Mouse (Mus musculus): ENCODE measurements at regions not wholly inside any gene's neighbourhood (a gene's known extent, or its start where the extent isn't known, plus 50 kb on each side); places are given as distances from the start of the nearest gene placed in this dataset.

GRCm38 (mm10) chr9:67610696-67611095, 51.2 kb upstream of the Tln2 start:
- H3K4me3 ChIP-seq (replicated peaks; ENCODE audit: low read length) = no peak overlapping the region
- no peaks in the 10 kb centered on the region for H3K9me3 ChIP-seq (ENCODE audit: control insufficient read depth, low read length)
- no peak for ATAC-seq (ENCODE audit: low FRiP score)
- H3K36me3 ChIP-seq (replicated peaks; ENCODE audit: control insufficient read depth, insufficient read depth) = no peaks in the 10 kb centered on the region
- H3K27me3 ChIP-seq (ENCODE audit: control insufficient read depth, insufficient read depth, low read length) = no peaks in the 10 kb centered on the region
- no peak overlapping the region for H3K4me2 ChIP-seq (replicated peaks)
- no peak overlapping the region for H3K27ac ChIP-seq
- H3K4me1 ChIP-seq (replicated peaks; ENCODE audit: control insufficient read depth, insufficient read depth, low read length) = no peaks in the 10 kb centered on the region
- H3K9ac ChIP-seq = no peak overlapping the region
- 96% methylated on average over 6 of the region's 6 CpGs for WGBS
- DNase-seq (ENCODE audit: low spot score) = no peak

- Histone ChIP-seq H3K9me3 (ENCODE audit: control insufficient read depth, low read length) (no peaks in the 10 kb centered on the region), H3K4me3 (replicated peaks; ENCODE audit: low read length) (no peak overlapping the region), H3K27me3 (ENCODE audit: control insufficient read depth, insufficient read depth, low read length) (no peaks in the 10 kb centered on the region), H3K36me3 (replicated peaks; ENCODE audit: control insufficient read depth, insufficient read depth) (no peaks in the 10 kb centered on the region), H3K9ac (no peak overlapping the region), H3K27ac (no peak overlapping the region), H3K4me1 (replicated peaks; ENCODE audit: control insufficient read depth, insufficient read depth, low read length) (no peaks in the 10 kb centered on the region), H3K4me2 (replicated peaks) (no peak overlapping the region)
- DNase-seq (ENCODE audit: low spot score) = no peak
- ATAC-seq (ENCODE audit: low FRiP score) = no peak
- 89% methylated on average over 6 of the region's 6 CpGs for WGBS
Observed at GRCm38 (mm10) chr9:67611676-67612075, 52.2 kb upstream of the Tln2 start.

GRCm38 (mm10) chr9:67612101-67612500, 52.6 kb upstream of the Tln2 start:
- Histone ChIP-seq H3K4me2 (replicated peaks) (no peak overlapping the region), H3K9ac (no peak overlapping the region), H3K27me3 (ENCODE audit: control insufficient read depth, insufficient read depth, low read length) (no peaks in the 10 kb centered on the region), H3K9me3 (ENCODE audit: control insufficient read depth, low read length) (no peaks in the 10 kb centered on the region), H3K4me1 (replicated peaks; ENCODE audit: control insufficient read depth, insufficient read depth, low read length) (0 out of 2 replicates have a peak, but pooled peaks cover under 1% of the 10 kb centered on the region), H3K36me3 (replicated peaks; ENCODE audit: control insufficient read depth, insufficient read depth) (no peaks in the 10 kb centered on the region), H3K4me3 (replicated peaks; ENCODE audit: low read length) (no peak overlapping the region), H3K27ac (no peak overlapping the region)
- DNase-seq (ENCODE audit: low spot score) = no peak
- ATAC-seq (ENCODE audit: low FRiP score) = no peak
- 96% methylated on average over 2 of the region's 2 CpGs for WGBS

- Histone ChIP-seq H3K4me1 (replicated peaks; ENCODE audit: control insufficient read depth, insufficient read depth, low read length) (peaks cover 12% of the 10 kb centered on the region; the same call in 1 of the 2 replicates), H3K36me3 (replicated peaks; ENCODE audit: control insufficient read depth, insufficient read depth) (no peaks in the 10 kb centered on the region), H3K27me3 (ENCODE audit: control insufficient read depth, insufficient read depth, low read length) (no peaks in the 10 kb centered on the region), H3K27ac (no peak overlapping the region), H3K4me3 (replicated peaks; ENCODE audit: low read length) (no peak overlapping the region), H3K9ac (no peak overlapping the region), H3K9me3 (ENCODE audit: control insufficient read depth, low read length) (no peaks in the 10 kb centered on the region), H3K4me2 (replicated peaks) (no peak overlapping the region)
- no peak for DNase-seq (ENCODE audit: low spot score)
- 91% methylated on average over 2 of the region's 2 CpGs for WGBS
- ATAC-seq (ENCODE audit: low FRiP score) = no peak
Observed at GRCm38 (mm10) chr9:67614068-67614727, 54.7 kb upstream of the Tln2 start.

GRCm38 (mm10) chr9:67616207-67616606, 56.7 kb upstream of the Tln2 start:
- no peak overlapping the region for H3K4me3 ChIP-seq (replicated peaks; ENCODE audit: low read length)
- H3K9me3 ChIP-seq (ENCODE audit: control insufficient read depth, low read length) = no peaks in the 10 kb centered on the region
- H3K4me1 ChIP-seq (replicated peaks; ENCODE audit: control insufficient read depth, insufficient read depth, low read length) = peaks cover 12% of the 10 kb centered on the region; the same call in 1 of the 2 replicates
- ATAC-seq (ENCODE audit: low FRiP score) = no peak
- H3K9ac ChIP-seq = no peak overlapping the region
- no peak overlapping the region for H3K27ac ChIP-seq
- no peaks in the 10 kb centered on the region for H3K27me3 ChIP-seq (ENCODE audit: control insufficient read depth, insufficient read depth, low read length)
- WGBS = 91% methylated on average over 2 of the region's 2 CpGs
- no peak for DNase-seq (ENCODE audit: low spot score)
- no peaks in the 10 kb centered on the region for H3K36me3 ChIP-seq (replicated peaks; ENCODE audit: control insufficient read depth, insufficient read depth)
- H3K4me2 ChIP-seq (replicated peaks) = no peak overlapping the region

- WGBS = 47% methylated on average over 14 of the region's 14 CpGs
- DNase-seq (ENCODE audit: low spot score) = no peak
- H3K4me2 ChIP-seq (replicated peaks) = no peak overlapping the region
- H3K9ac ChIP-seq = no peak overlapping the region
- H3K4me3 ChIP-seq (replicated peaks; ENCODE audit: low read length) = no peak overlapping the region
- H3K9me3 ChIP-seq (ENCODE audit: control insufficient read depth, low read length) = no peaks in the 10 kb centered on the region
- H3K27me3 ChIP-seq (ENCODE audit: control insufficient read depth, insufficient read depth, low read length) = no peaks in the 10 kb centered on the region
- H3K27ac ChIP-seq = no peak overlapping the region
- H3K4me1 ChIP-seq (replicated peaks; ENCODE audit: control insufficient read depth, insufficient read depth, low read length) = peaks cover 12% of the 10 kb centered on the region; the same call in 1 of the 2 replicates
- no peaks in the 10 kb centered on the region for H3K36me3 ChIP-seq (replicated peaks; ENCODE audit: control insufficient read depth, insufficient read depth)
- ATAC-seq (ENCODE audit: low FRiP score) = no peak
Observed at GRCm38 (mm10) chr9:67617341-67618217, 58.1 kb upstream of the Tln2 start.

GRCm38 (mm10) chr9:67620945-67621344, 61.4 kb upstream of the Tln2 start:
- no peak for ATAC-seq (ENCODE audit: low FRiP score)
- WGBS = 60% methylated on average over 3 of the region's 3 CpGs
- H3K9ac ChIP-seq = no peak overlapping the region

GRCm38 (mm10) chr9:67627196-67627595, 67.7 kb upstream of the Tln2 start:
- Histone ChIP-seq H3K4me2 (replicated peaks) (no peak overlapping the region), H3K9me3 (ENCODE audit: control insufficient read depth, low read length) (no peaks in the 10 kb centered on the region), H3K4me3 (replicated peaks; ENCODE audit: low read length) (no peak overlapping the region), H3K27me3 (ENCODE audit: control insufficient read depth, insufficient read depth, low read length) (peaks cover 16% of the 10 kb centered on the region), H3K36me3 (replicated peaks; ENCODE audit: control insufficient read depth, insufficient read depth) (no peaks in the 10 kb centered on the region), H3K4me1 (replicated peaks; ENCODE audit: control insufficient read depth, insufficient read depth, low read length) (peaks cover 9% of the 10 kb centered on the region), H3K9ac (no peak overlapping the region), H3K27ac (no peak overlapping the region)
- WGBS = 91% methylated on average over 2 of the region's 2 CpGs
- no peak for ATAC-seq (ENCODE audit: low FRiP score)
- DNase-seq (ENCODE audit: low spot score) = no peak

More at GRCm38 (mm10) chr9:67620945-67621344, 61.4 kb upstream of the Tln2 start:
- Histone ChIP-seq H3K9me3 (ENCODE audit: control insufficient read depth, low read length) (no peaks in the 10 kb centered on the region), H3K36me3 (replicated peaks; ENCODE audit: control insufficient read depth, insufficient read depth) (no peaks in the 10 kb centered on the region), H3K4me2 (replicated peaks) (no peak overlapping the region), H3K4me1 (replicated peaks; ENCODE audit: control insufficient read depth, insufficient read depth, low read length) (peaks cover 12% of the 10 kb centered on the region; the same call in 1 of the 2 replicates), H3K4me3 (replicated peaks; ENCODE audit: low read length) (no peak overlapping the region), H3K27me3 (ENCODE audit: control insufficient read depth, insufficient read depth, low read length) (no peaks in the 10 kb centered on the region), H3K27ac (no peak overlapping the region)
- DNase-seq (ENCODE audit: low spot score) = no peak

- peaks cover 10% of the 10 kb centered on the region for H3K4me1 ChIP-seq (replicated peaks; ENCODE audit: control insufficient read depth, insufficient read depth, low read length)
- H3K27me3 ChIP-seq (ENCODE audit: control insufficient read depth, insufficient read depth, low read length) = peaks cover 16% of the 10 kb centered on the region
- no peak overlapping the region for H3K9ac ChIP-seq
- H3K27ac ChIP-seq = no peak overlapping the region
- no peak for DNase-seq (ENCODE audit: low spot score)
- no peak for ATAC-seq (ENCODE audit: low FRiP score)
- 35% methylated on average over 6 of the region's 6 CpGs for WGBS
- H3K4me3 ChIP-seq (replicated peaks; ENCODE audit: low read length) = no peak overlapping the region
- no peaks in the 10 kb centered on the region for H3K36me3 ChIP-seq (replicated peaks; ENCODE audit: control insufficient read depth, insufficient read depth)
- H3K4me2 ChIP-seq (replicated peaks) = no peak overlapping the region
- no peaks in the 10 kb centered on the region for H3K9me3 ChIP-seq (ENCODE audit: control insufficient read depth, low read length)
Observed at GRCm38 (mm10) chr9:67629624-67630023, 70.1 kb upstream of the Tln2 start.
